Mouse (Mus musculus) megakaryocyte-erythroid progenitor cell, adult 5-6 weeks (primary cell): ENCODE data around the gene Arhgap45. TPM values are rescaled to one million over a fixed set of nuclear protein-coding genes. Genes with fewer than 3 reads are reported as not detected.

Source experiments
- ATAC-seq: replicated peaks from 2 replicates; pipeline ENCODE4 v1.8.0; 2016; ENCODE audit warnings: mild to moderate bottlenecking, inconsistent platforms; ENCODE audit not compliant: severe bottlenecking, poor library complexity, low FRiP score, low TSS enrichment
- total RNA-seq, 2 experiments: library from RNA; stranded (forward) in 1 of 2; stranded (reverse) in 1 of 2; fragments of 200-1000, 215-1000 nt in 1 of 2; fragments of >200 nt in 1 of 2; fragmentation: Nextera tagmentation in 1 of 2; gene quantifications; 2 replicates each; pipeline ENCODE4 v1.2.3; 2014 to 2017

The Arhgap45 gene
- total RNA-seq, 2 experiments from 2014 or later, result 52.8 to 103 TPM

- no peak for ATAC-seq
Observed at GRCm38 (mm10) chr10:80072623-80073489, 56.4 kb downstream of the Arhgap45 start.

- ATAC-seq, result peak; percentile 66
Observed at GRCm38 (mm10) chr10:80074813-80075601, 58.6 kb downstream of the Arhgap45 start.

- ATAC-seq, result no peak
Observed at GRCm38 (mm10) chr10:80075924-80076323, 59.5 kb downstream of the Arhgap45 start.

GRCm38 (mm10) chr10:80076386-80076785 is 59.9 kb downstream of the Arhgap45 start:
- no peak for ATAC-seq

- ATAC-seq, result no peak
Observed at GRCm38 (mm10) chr10:80077312-80077711, 60.9 kb downstream of the Arhgap45 start.

- ATAC-seq, result no peak
Observed at GRCm38 (mm10) chr10:80078366-80078765, 61.9 kb downstream of the Arhgap45 start.

GRCm38 (mm10) chr10:80080396-80081070 is 64.1 kb downstream of the Arhgap45 start:
- peak; percentile 42 for ATAC-seq

Other genes with a start within 250 kb of the Arhgap45 start
Only the 30 nearest of the 34 such genes appear.
- gene Prss57, start 225.7 kb upstream of the Arhgap45 start, total RNA-seq (2014; fragmentation: Nextera tagmentation), result 2.4 and 7.6 TPM in 2 replicates
- 1.7 and 3.5 TPM in 2 replicates for gene Prss57, start 225.7 kb upstream of the Arhgap45 start, total RNA-seq (2017)
- gene Palm, start 223.1 kb upstream of the Arhgap45 start, total RNA-seq (2014; fragmentation: Nextera tagmentation), result 7.6 and 11.1 TPM in 2 replicates
- gene Palm, start 223.1 kb upstream of the Arhgap45 start, total RNA-seq (2017), result 4.6 and 6.8 TPM in 2 replicates
- not detected in 2 replicates for gene Misp, start 195.7 kb upstream of the Arhgap45 start, total RNA-seq (2014; fragmentation: Nextera tagmentation)
- not detected in 2 replicates for gene Misp, start 195.7 kb upstream of the Arhgap45 start, total RNA-seq (2017)
- gene Ptbp1, start 162.2 kb upstream of the Arhgap45 start, total RNA-seq (2014; fragmentation: Nextera tagmentation), result 423 and 470 TPM in 2 replicates
- gene Ptbp1, start 162.2 kb upstream of the Arhgap45 start, total RNA-seq (2017), result 149 and 201 TPM in 2 replicates
- 2.5 and 8.7 TPM in 2 replicates for gene Prtn3, start 142.2 kb upstream of the Arhgap45 start, total RNA-seq (2014; fragmentation: Nextera tagmentation)
- 0.56 and 5.9 TPM in 2 replicates for gene Prtn3, start 142.2 kb upstream of the Arhgap45 start, total RNA-seq (2017)
- not detected in 2 replicates for gene Plppr3, start 142.0 kb upstream of the Arhgap45 start, total RNA-seq (2014; fragmentation: Nextera tagmentation)
- 5.8 and 15.0 TPM in 2 replicates for gene Plppr3, start 142.0 kb upstream of the Arhgap45 start, total RNA-seq (2017)
- 10.5 TPM in 1 of 2 replicates, not detected in the other for gene Elane, start 130.4 kb upstream of the Arhgap45 start, total RNA-seq (2014; fragmentation: Nextera tagmentation)
- 0.23 and 1.3 TPM in 2 replicates for gene Elane, start 130.4 kb upstream of the Arhgap45 start, total RNA-seq (2017)
- gene Cfd, start 125.8 kb upstream of the Arhgap45 start, total RNA-seq (2014; fragmentation: Nextera tagmentation), result not detected in 2 replicates
- gene Cfd, start 125.8 kb upstream of the Arhgap45 start, total RNA-seq (2017), result not detected in 2 replicates
- 17.1 and 21.7 TPM in 2 replicates for gene Med16, start 107.7 kb upstream of the Arhgap45 start, total RNA-seq (2014; fragmentation: Nextera tagmentation)
- 9.7 and 9.8 TPM in 2 replicates for gene Med16, start 107.7 kb upstream of the Arhgap45 start, total RNA-seq (2017)
- gene Gm26602, start 105.8 kb upstream of the Arhgap45 start, total RNA-seq (2014; fragmentation: Nextera tagmentation), result not detected in 2 replicates
- not detected in 2 replicates for gene Gm26602, start 105.8 kb upstream of the Arhgap45 start, total RNA-seq (2017)
- 0.31 TPM in 1 of 2 replicates, not detected in the other for gene Kiss1r, start 99.7 kb upstream of the Arhgap45 start, total RNA-seq (2014; fragmentation: Nextera tagmentation)
- gene Kiss1r, start 99.7 kb upstream of the Arhgap45 start, total RNA-seq (2017), result 2.2 TPM in 1 of 2 replicates, not detected in the other
- 80.3 and 91.7 TPM in 2 replicates for gene R3hdm4, start 95.4 kb upstream of the Arhgap45 start, total RNA-seq (2014; fragmentation: Nextera tagmentation)
- 35.5 and 38.9 TPM in 2 replicates for gene R3hdm4, start 95.4 kb upstream of the Arhgap45 start, total RNA-seq (2017)
- 4.4 and 5.9 TPM in 2 replicates for gene Arid3a, start 89.6 kb upstream of the Arhgap45 start, total RNA-seq (2014; fragmentation: Nextera tagmentation)
- 5.4 and 6.0 TPM in 2 replicates for gene Arid3a, start 89.6 kb upstream of the Arhgap45 start, total RNA-seq (2017)
- gene Wdr18, start 56.5 kb upstream of the Arhgap45 start, total RNA-seq (2014; fragmentation: Nextera tagmentation), result 82.9 and 86.4 TPM in 2 replicates
- 23.4 and 24.8 TPM in 2 replicates for gene Wdr18, start 56.5 kb upstream of the Arhgap45 start, total RNA-seq (2017)
- gene Grin3b, start 45.9 kb upstream of the Arhgap45 start, total RNA-seq (2014; fragmentation: Nextera tagmentation), result not detected in 2 replicates
- gene Grin3b, start 45.9 kb upstream of the Arhgap45 start, total RNA-seq (2017), result not detected in 2 replicates
- 75.5 and 83.0 TPM in 2 replicates for gene Tmem259, start 32.3 kb upstream of the Arhgap45 start, total RNA-seq (2014; fragmentation: Nextera tagmentation)
- gene Tmem259, start 32.3 kb upstream of the Arhgap45 start, total RNA-seq (2017), result 47.3 and 63.9 TPM in 2 replicates
- gene Cnn2, start 28.1 kb upstream of the Arhgap45 start, total RNA-seq (2014; fragmentation: Nextera tagmentation), result 18.0 and 24.6 TPM in 2 replicates
- 13.8 and 25.6 TPM in 2 replicates for gene Cnn2, start 28.1 kb upstream of the Arhgap45 start, total RNA-seq (2017)
- 27.0 and 32.9 TPM in 2 replicates for gene Abca7, start 20.2 kb upstream of the Arhgap45 start, total RNA-seq (2014; fragmentation: Nextera tagmentation)
- gene Abca7, start 20.2 kb upstream of the Arhgap45 start, total RNA-seq (2017), result 11.0 and 12.1 TPM in 2 replicates
- gene Polr2e, start 23.1 kb downstream of the Arhgap45 start, total RNA-seq (2014; fragmentation: Nextera tagmentation), result 145 and 157 TPM in 2 replicates
- 142 and 150 TPM in 2 replicates for gene Polr2e, start 23.1 kb downstream of the Arhgap45 start, total RNA-seq (2017)
- 566 and 603 TPM in 2 replicates for gene Gpx4, start 30.5 kb downstream of the Arhgap45 start, total RNA-seq (2014; fragmentation: Nextera tagmentation)
- gene Gpx4, start 30.5 kb downstream of the Arhgap45 start, total RNA-seq (2017), result 483 and 498 TPM in 2 replicates
- 34.4 and 39.7 TPM in 2 replicates for gene Sbno2, start 88.9 kb downstream of the Arhgap45 start, total RNA-seq (2014; fragmentation: Nextera tagmentation)
- gene Sbno2, start 88.9 kb downstream of the Arhgap45 start, total RNA-seq (2017), result 12.1 and 12.9 TPM in 2 replicates
- gene Stk11, start 99.2 kb downstream of the Arhgap45 start, total RNA-seq (2014; fragmentation: Nextera tagmentation), result 152 and 213 TPM in 2 replicates
- 116 and 174 TPM in 2 replicates for gene Stk11, start 99.2 kb downstream of the Arhgap45 start, total RNA-seq (2017)
- gene Atp5d, start 122.0 kb downstream of the Arhgap45 start, total RNA-seq (2014; fragmentation: Nextera tagmentation), result 282 and 325 TPM in 2 replicates
- gene Atp5d, start 122.0 kb downstream of the Arhgap45 start, total RNA-seq (2017), result 29.3 and 49.3 TPM in 2 replicates
- 5.2 and 10.5 TPM in 2 replicates for gene Cbarp, start 124.2 kb downstream of the Arhgap45 start, total RNA-seq (2014; fragmentation: Nextera tagmentation)
- 3.7 TPM in 1 of 2 replicates, not detected in the other for gene Cbarp, start 124.2 kb downstream of the Arhgap45 start, total RNA-seq (2017)
- 30.9 and 34.0 TPM in 2 replicates for gene Midn, start 131.6 kb downstream of the Arhgap45 start, total RNA-seq (2014; fragmentation: Nextera tagmentation)
- gene Midn, start 131.6 kb downstream of the Arhgap45 start, total RNA-seq (2017), result 9.4 and 10.5 TPM in 2 replicates
- 31.5 and 44.0 TPM in 2 replicates for gene Cirbp, start 149.3 kb downstream of the Arhgap45 start, total RNA-seq (2014; fragmentation: Nextera tagmentation)
- 30.8 and 73.1 TPM in 2 replicates for gene Cirbp, start 149.3 kb downstream of the Arhgap45 start, total RNA-seq (2017)
- gene 1600002K03Rik, start 156.3 kb downstream of the Arhgap45 start, total RNA-seq (2014; fragmentation: Nextera tagmentation), result 14.2 and 22.9 TPM in 2 replicates
- 25.4 and 27.8 TPM in 2 replicates for gene 1600002K03Rik, start 156.3 kb downstream of the Arhgap45 start, total RNA-seq (2017)
- gene Efna2, start 162.8 kb downstream of the Arhgap45 start, total RNA-seq (2014; fragmentation: Nextera tagmentation), result 0.40 TPM in 1 of 2 replicates, not detected in the other
- 0.80 TPM in 1 of 2 replicates, not detected in the other for gene Efna2, start 162.8 kb downstream of the Arhgap45 start, total RNA-seq (2017)
- 60.8 and 124 TPM in 2 replicates for gene Mum1, start 209.8 kb downstream of the Arhgap45 start, total RNA-seq (2014; fragmentation: Nextera tagmentation)
- 44.2 and 49.0 TPM in 2 replicates for gene Mum1, start 209.8 kb downstream of the Arhgap45 start, total RNA-seq (2017)
- gene Ndufs7, start 232.5 kb downstream of the Arhgap45 start, total RNA-seq (2014; fragmentation: Nextera tagmentation), result 196 and 302 TPM in 2 replicates
- gene Ndufs7, start 232.5 kb downstream of the Arhgap45 start, total RNA-seq (2017), result 103 and 168 TPM in 2 replicates